17 mouse cellular contexts compared by ENCODE assay signal in the genomic region with DNA sequence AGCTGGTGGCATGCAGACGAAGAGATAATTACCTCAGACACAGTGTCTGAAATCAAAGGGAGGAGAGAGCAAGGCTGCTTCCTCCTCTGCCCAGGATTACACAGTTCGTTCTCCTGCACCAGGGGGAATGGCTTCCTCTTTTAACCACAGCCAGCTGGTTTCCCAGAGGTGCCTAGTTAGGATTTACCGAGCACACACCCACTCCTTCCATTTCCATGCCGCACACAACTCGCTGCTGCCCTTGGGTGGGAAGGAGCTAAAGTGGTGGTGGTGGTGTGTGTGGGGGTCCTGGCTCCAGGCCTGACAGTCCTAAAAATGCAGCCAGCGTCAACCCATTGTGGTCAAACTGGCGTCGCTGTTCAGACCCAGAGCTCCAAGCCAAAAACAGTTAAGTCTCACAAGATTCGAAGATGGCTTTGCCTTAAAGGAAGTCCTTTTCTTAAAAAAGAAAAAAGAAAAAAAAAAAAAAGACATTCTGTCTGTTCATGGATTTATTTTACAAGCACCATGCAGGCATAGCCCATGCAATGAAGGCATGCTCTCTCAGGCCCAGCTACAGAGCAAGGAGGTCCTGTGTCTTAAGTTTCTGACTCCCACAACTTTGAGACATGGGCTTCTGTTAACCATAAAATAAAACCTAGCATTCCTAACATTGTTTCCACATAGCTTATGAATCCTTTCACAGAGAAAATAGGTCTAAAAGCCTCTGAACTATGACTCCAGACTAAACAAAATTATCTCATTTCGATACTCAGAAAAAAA.
DNase-seq lines count a peak whose midpoint lies in the region; ATAC-seq lines count a peak whose summit lies in the region.
"Had no signal": no experiment of that assay in that cellular context is flagged by ENCODE, and none has a peak within 500 bp of the region (broad histone marks: within the 10 kb centered on the region; RNA-seq: fewer than 3 reads in every experiment).

No protein-coding gene starts in this region.

- peak overlapping the region; percentile 58 for H3K27ac ChIP-seq in embryonic facial prominence, embryonic 15.5 days (replicated peaks)
- H3K27ac ChIP-seq: hindbrain, embryonic 14.5 days; neural tube, embryonic 13.5 days had no signal

- 20% methylated on average over 10 of the region's 10 CpGs for WGBS in embryonic facial prominence, embryonic 15.5 days

- H3K9me3 ChIP-seq in embryonic facial prominence, embryonic 15.5 days (replicated peaks), result no peaks in the 10 kb centered on the region
- H3K9me3 ChIP-seq: neural tube, embryonic 13.5 days had no signal

- ATAC-seq in frontal cortex, adult (ENCODE audit: low TSS enrichment), result peak; percentile 98
- ATAC-seq in embryonic facial prominence, embryonic 15.5 days (ENCODE audit: insufficient number of reproducible peaks, low FRiP score, low TSS enrichment, low read depth), result peak; percentile 81
- ATAC-seq in monocyte, adult 5-6 weeks (replicated peaks; ENCODE audit: insufficient number of reproducible peaks, low FRiP score, low TSS enrichment, poor library complexity, severe bottlenecking), result peak; percentile 50; the same call in 1 of the 2 replicates

- H3K9ac ChIP-seq in embryonic facial prominence, embryonic 15.5 days, result no peak overlapping the region
- H3K9ac ChIP-seq: hindbrain, embryonic 14.5 days; neural tube, embryonic 13.5 days had no signal

- no peaks in the 10 kb centered on the region for H3K36me3 ChIP-seq in embryonic facial prominence, embryonic 15.5 days
- H3K36me3 ChIP-seq: neural tube, embryonic 13.5 days had no signal

- H3K4me3 ChIP-seq in embryonic facial prominence, embryonic 15.5 days (replicated peaks), result no peak overlapping the region
- H3K4me3 ChIP-seq: megakaryocyte, embryonic 14.5 days; neural tube, embryonic 13.5 days had no signal

- no peaks in the 10 kb centered on the region for H3K27me3 ChIP-seq in embryonic facial prominence, embryonic 15.5 days
- H3K27me3 ChIP-seq: CH12.LX; megakaryocyte, embryonic 14.5 days; neural tube, embryonic 13.5 days had no signal

- no peak overlapping the region for H3K4me2 ChIP-seq in embryonic facial prominence, embryonic 15.5 days (replicated peaks)
- H3K4me2 ChIP-seq: hindbrain, embryonic 14.5 days; neural tube, embryonic 13.5 days had no signal

- peaks cover 24% of the 10 kb centered on the region for H3K4me1 ChIP-seq in embryonic facial prominence, embryonic 15.5 days
- H3K4me1 ChIP-seq: neural tube, embryonic 13.5 days had no signal

- DNase-seq in frontal cortex, postnatal 14 days (ENCODE audit: low spot score in 2 of 2), result no peak
- DNase-seq in lung, postnatal 10 days, result peak; percentile 25
- no peak for DNase-seq in lung, postnatal 14 days
- no peak for DNase-seq in adrenal gland, adult 2 months
- DNase-seq in urinary bladder, adult 18-20 months (ENCODE audit: low spot score in 2 of 2), result no peak
- DNase-seq: cerebellum, adult 11 months; kidney, adult 11 months; layer of hippocampus, adult 9-11 months; lung, adult 18-20 months; thymus, postnatal 4 days had no signal
